Mouse (Mus musculus) ovary, postnatal 10 days (tissue): ENCODE data around the gene Olfr549.

ENCODE experiments used
- DNase-seq: peaks from one replicate; pipeline ENCODE4 v3.0.0; 2022; ENCODE audit warnings: low spot score

Olfr549 gene

GRCm38 (mm10) chr7:102549570-102549969, at the start of gene Olfr549:
Gene Olfr549, plus strand, starts transcription at chr7:102549870.
- DNase-seq = no peak

- DNase-seq = no peak
Measured at GRCm38 (mm10) chr7:102501986-102502385, 47.7 kb upstream of the Olfr549 start.

- DNase-seq = peak; percentile 28
Measured at GRCm38 (mm10) chr7:102506848-102507247, 42.8 kb upstream of the Olfr549 start.

GRCm38 (mm10) chr7:102508066-102508465, 41.6 kb upstream of the Olfr549 start:
- no peak for DNase-seq

GRCm38 (mm10) chr7:102508666-102509065, 41.0 kb upstream of the Olfr549 start:
- no peak for DNase-seq

GRCm38 (mm10) chr7:102509726-102510125, 39.9 kb upstream of the Olfr549 start:
- no peak for DNase-seq

GRCm38 (mm10) chr7:102511927-102512326, 37.7 kb upstream of the Olfr549 start:
- no peak for DNase-seq

GRCm38 (mm10) chr7:102512814-102513435, 36.7 kb upstream of the Olfr549 start:
- DNase-seq = peak; percentile 77

GRCm38 (mm10) chr7:102514144-102514543, 35.5 kb upstream of the Olfr549 start:
- DNase-seq = no peak

GRCm38 (mm10) chr7:102516261-102517050, 33.2 kb upstream of the Olfr549 start:
- no peak for DNase-seq

GRCm38 (mm10) chr7:102517051-102517335, 32.7 kb upstream of the Olfr549 start:
- DNase-seq = no peak

- no peak for DNase-seq
Measured at GRCm38 (mm10) chr7:102529052-102529451, 20.6 kb upstream of the Olfr549 start.

- no peak for DNase-seq
Measured at GRCm38 (mm10) chr7:102534449-102534848, 15.2 kb upstream of the Olfr549 start, which contains the start of gene Olfr547. Gene Olfr547, plus strand, starts transcription at chr7:102534749.

- DNase-seq = no peak
Measured at GRCm38 (mm10) chr7:102540596-102540995, 9.1 kb upstream of the Olfr549 start, which contains the start of gene Olfr548-ps1. Gene Olfr548-ps1, plus strand, starts transcription at chr7:102540896.

GRCm38 (mm10) chr7:102541251-102541650, 8.4 kb upstream of the Olfr549 start:
- DNase-seq = no peak

- DNase-seq = no peak
Measured at GRCm38 (mm10) chr7:102553279-102553678, 3.6 kb downstream of the Olfr549 start.

GRCm38 (mm10) chr7:102564999-102565997, 15.6 kb downstream of the Olfr549 start, which contains the start of gene Trim21:
Gene Trim21, minus strand, starts transcription at chr7:102565486.
- peak; percentile 22 for DNase-seq

GRCm38 (mm10) chr7:102566219-102566618, 16.5 kb downstream of the Olfr549 start:
- no peak for DNase-seq

GRCm38 (mm10) chr7:102571142-102571541, 21.5 kb downstream of the Olfr549 start, which contains the start of gene Olfr550:
Gene Olfr550, plus strand, starts transcription at chr7:102571442.
- DNase-seq = no peak

GRCm38 (mm10) chr7:102573174-102573830, 23.6 kb downstream of the Olfr549 start:
- DNase-seq = no peak

- DNase-seq = no peak
Measured at GRCm38 (mm10) chr7:102575998-102576397, 26.3 kb downstream of the Olfr549 start.

- no peak for DNase-seq
Measured at GRCm38 (mm10) chr7:102591786-102592185, 42.1 kb downstream of the Olfr549 start, which contains the start of gene Olfr551. Gene Olfr551, minus strand, starts transcription at chr7:102591886.
